ENCODE assay signal across 8 mouse cellular contexts in genomic region chr9:55510651-55511235, GRCm38 (mm10). TPM values are rescaled to one million over a fixed set of nuclear protein-coding genes. Genes with fewer than 3 reads are reported as not detected.
DNase-seq lines count a peak whose midpoint lies in the region; ATAC-seq and TF ChIP-seq lines count a peak whose summit lies in the region.

No protein-coding gene starts in this region.

- ATAC-seq in forebrain, embryonic 16.5 days, result no peak
- no peak for ATAC-seq in hindbrain, embryonic 14.5 days (ENCODE audit: low FRiP score)
- no peak for ATAC-seq in liver, embryonic 14.5 days (ENCODE audit: insufficient read depth)
- ATAC-seq in granulocyte monocyte progenitor cell, adult 5-6 weeks (replicated peaks; ENCODE audit: poor library complexity, severe bottlenecking), result no peak

- H3K27ac ChIP-seq in forebrain, embryonic 10.5 days, result no peak overlapping the region
- H3K27ac ChIP-seq in forebrain, embryonic 16.5 days (ENCODE audit: low read length), result no peak overlapping the region
- no peak overlapping the region for H3K27ac ChIP-seq in embryonic facial prominence, embryonic 10.5 days (replicated peaks)
- no peak overlapping the region for H3K27ac ChIP-seq in hindbrain, embryonic 14.5 days
- H3K27ac ChIP-seq in liver, embryonic 14.5 days, result no peak overlapping the region

- H3K9me3 ChIP-seq in forebrain, embryonic 10.5 days, result no peaks in the 10 kb centered on the region
- no peaks in the 10 kb centered on the region for H3K9me3 ChIP-seq in forebrain, embryonic 16.5 days (ENCODE audit: control insufficient read depth, low read length)
- H3K9me3 ChIP-seq in embryonic facial prominence, embryonic 10.5 days, result no peaks in the 10 kb centered on the region
- H3K9me3 ChIP-seq in hindbrain, embryonic 14.5 days (ENCODE audit: control insufficient read depth, low read length), result no peaks in the 10 kb centered on the region
- no peaks in the 10 kb centered on the region for H3K9me3 ChIP-seq in liver, embryonic 14.5 days (ENCODE audit: control insufficient read depth, low read length)

- no peak for DNase-seq in forebrain, embryonic 10.5 days (ENCODE audit: extremely low spot score, low spot score)
- no peak for DNase-seq in embryonic facial prominence, embryonic 10.5 days (ENCODE audit: low spot score)
- DNase-seq in hindbrain, embryonic 14.5 days (ENCODE audit: low spot score), result no peak
- no peak for DNase-seq in liver, embryonic 14.5 days (ENCODE audit: low read depth in 3 of 3, low spot score in 3 of 3)
- no peak for DNase-seq in layer of hippocampus, postnatal 36 days
- no peak for DNase-seq in spleen, postnatal 4 days (ENCODE audit: low spot score in 2 of 2)

- H3K4me2 ChIP-seq in forebrain, embryonic 16.5 days (ENCODE audit: low read length), result no peak overlapping the region
- H3K4me2 ChIP-seq in hindbrain, embryonic 14.5 days (replicated peaks), result peak overlapping the region; percentile 81
- peak overlapping the region; percentile 91 for H3K4me2 ChIP-seq in liver, embryonic 14.5 days (ENCODE audit: low read depth)

- H3K4me3 ChIP-seq in forebrain, embryonic 10.5 days, result peak overlapping the region; percentile 70
- no peak overlapping the region for H3K4me3 ChIP-seq in forebrain, embryonic 16.5 days (replicated peaks; ENCODE audit: low read length)
- peak overlapping the region; percentile 91 for H3K4me3 ChIP-seq in embryonic facial prominence, embryonic 10.5 days
- H3K4me3 ChIP-seq in hindbrain, embryonic 14.5 days (replicated peaks; ENCODE audit: low read length), result peak overlapping the region; percentile 63
- H3K4me3 ChIP-seq in liver, embryonic 14.5 days (ENCODE audit: insufficient read depth in 1 of 2, low read depth in 2 of 2, low read length in 2 of 2), result peak overlapping the region; percentile 12 to 98; a peak in 3 of 4 replicates

- H3K4me1 ChIP-seq in forebrain, embryonic 10.5 days, result peaks cover 12% of the 10 kb centered on the region
- peaks cover 3% of the 10 kb centered on the region for H3K4me1 ChIP-seq in forebrain, embryonic 16.5 days (replicated peaks; ENCODE audit: control insufficient read depth, insufficient read depth, low read length)
- peaks cover 14% of the 10 kb centered on the region for H3K4me1 ChIP-seq in embryonic facial prominence, embryonic 10.5 days
- H3K4me1 ChIP-seq in hindbrain, embryonic 14.5 days (replicated peaks; ENCODE audit: control insufficient read depth, insufficient read depth, low read length), result no peaks in the 10 kb centered on the region
- H3K4me1 ChIP-seq in liver, embryonic 14.5 days (replicated peaks; ENCODE audit: control insufficient read depth in 2 of 2, insufficient read depth in 2 of 2, low read length in 1 of 2), result peaks cover 0 to 10% of the 10 kb centered on the region in 2 experiments; a peak in 3 of 4 replicates

- peaks cover 29% of the 10 kb centered on the region for H3K27me3 ChIP-seq in forebrain, embryonic 10.5 days (ENCODE audit: poor library complexity, severe bottlenecking)
- H3K27me3 ChIP-seq in forebrain, embryonic 16.5 days (replicated peaks; ENCODE audit: control insufficient read depth, insufficient read depth, low read length), result peaks cover 6% of the 10 kb centered on the region
- H3K27me3 ChIP-seq in embryonic facial prominence, embryonic 10.5 days (replicated peaks; ENCODE audit: low read depth, poor library complexity, severe bottlenecking), result peaks cover 25% of the 10 kb centered on the region
- H3K27me3 ChIP-seq in hindbrain, embryonic 14.5 days (ENCODE audit: control insufficient read depth, insufficient read depth, low read length), result peaks cover 21% of the 10 kb centered on the region
- H3K27me3 ChIP-seq in liver, embryonic 14.5 days (ENCODE audit: control insufficient read depth, insufficient read depth, low read length), result no peaks in the 10 kb centered on the region

- no peak for TF ChIP-seq CTCF in liver, embryonic 14.5 days (IDR thresholded peaks at IDR 0.05; ENCODE audit: low read depth)

- no peak overlapping the region for H3K9ac ChIP-seq in forebrain, embryonic 16.5 days (replicated peaks; ENCODE audit: low read depth, low read length)
- peak overlapping the region; percentile 67; the same call in 1 of the 2 replicates for H3K9ac ChIP-seq in hindbrain, embryonic 14.5 days
- peak overlapping the region; percentile 94 for H3K9ac ChIP-seq in liver, embryonic 14.5 days (replicated peaks)

- TF ChIP-seq EP300 in liver, embryonic 14.5 days (IDR thresholded peaks at IDR 0.05; ENCODE audit: low read depth), result no peak

- WGBS in forebrain, embryonic 10.5 days, result 84% methylated on average over 10 of the region's 10 CpGs
- WGBS in forebrain, embryonic 16.5 days, result 85% methylated on average over 10 of the region's 10 CpGs
- WGBS in embryonic facial prominence, embryonic 10.5 days, result 85% methylated on average over 10 of the region's 10 CpGs
- WGBS in hindbrain, embryonic 14.5 days, result 78% methylated on average over 10 of the region's 10 CpGs
- 69% methylated on average over 10 of the region's 10 CpGs for WGBS in liver, embryonic 14.5 days (ENCODE audit: insufficient replicate concordance)

- no peaks in the 10 kb centered on the region for H3K36me3 ChIP-seq in forebrain, embryonic 10.5 days (replicated peaks)
- no peaks in the 10 kb centered on the region for H3K36me3 ChIP-seq in forebrain, embryonic 16.5 days (ENCODE audit: control insufficient read depth, insufficient read depth)
- no peaks in the 10 kb centered on the region for H3K36me3 ChIP-seq in embryonic facial prominence, embryonic 10.5 days (replicated peaks)
- H3K36me3 ChIP-seq in hindbrain, embryonic 14.5 days (replicated peaks; ENCODE audit: control insufficient read depth, insufficient read depth), result no peaks in the 10 kb centered on the region
- H3K36me3 ChIP-seq in liver, embryonic 14.5 days (replicated peaks; ENCODE audit: control insufficient read depth, insufficient read depth, low read depth), result no peaks in the 10 kb centered on the region

RNA-seq across cellular contexts. Expression of gene Etfa, which starts 1.3 kb away (rescaled TPM):
- 162 and 165 TPM in 2 replicates for polyA plus RNA-seq in forebrain, embryonic 10.5 days (2016; fragmentation: Nextera tagmentation; extraction: Ambion mirVana)
- 87.3 and 93.0 TPM in 2 replicates for polyA plus RNA-seq in forebrain, embryonic 16.5 days (2015; fragmentation: Nextera tagmentation; extraction: Ambion mirVana)
- 156 and 159 TPM in 2 replicates for polyA plus RNA-seq in embryonic facial prominence, embryonic 10.5 days (2016; fragmentation: Nextera tagmentation; extraction: Ambion mirVana)
- polyA plus RNA-seq in hindbrain, embryonic 14.5 days (2014; fragmentation: Nextera tagmentation; extraction: Ambion mirVana), result 94.5 and 99.0 TPM in 2 replicates
- 73.3 and 87.6 TPM in 2 replicates for polyA plus RNA-seq in liver, embryonic 14.5 days (2012; rRNA removed)
- 181 and 189 TPM in 2 replicates for polyA plus RNA-seq in liver, embryonic 14.5 days (2014; fragmentation: Nextera tagmentation; extraction: Ambion mirVana)
- 10 to 100 TPM; 39.3 to 43.3 TPM for total RNA-seq in layer of hippocampus, postnatal 36 days (2021)
- total RNA-seq in granulocyte monocyte progenitor cell, adult 5-6 weeks (2014; fragmentation: Nextera tagmentation), result 79.9 and 109 TPM in 2 replicates
- total RNA-seq in granulocyte monocyte progenitor cell, adult 5-6 weeks (2017), result 67.4 and 84.7 TPM in 2 replicates

RNA-seq across cellular contexts. Expression of gene Isl2, which starts 27.7 kb away (rescaled TPM):
- polyA plus RNA-seq in forebrain, embryonic 10.5 days (2016; fragmentation: Nextera tagmentation; extraction: Ambion mirVana), result 1.0 TPM in 2 replicates
- polyA plus RNA-seq in forebrain, embryonic 16.5 days (2015; fragmentation: Nextera tagmentation; extraction: Ambion mirVana), result 0.18 and 0.37 TPM in 2 replicates
- 18.7 and 20.4 TPM in 2 replicates for polyA plus RNA-seq in embryonic facial prominence, embryonic 10.5 days (2016; fragmentation: Nextera tagmentation; extraction: Ambion mirVana)
- polyA plus RNA-seq in hindbrain, embryonic 14.5 days (2014; fragmentation: Nextera tagmentation; extraction: Ambion mirVana), result 1.9 and 3.0 TPM in 2 replicates
- polyA plus RNA-seq in liver, embryonic 14.5 days (2012; rRNA removed), result 0.16 and 0.19 TPM in 2 replicates
- 0.10 TPM in 1 of 2 replicates, not detected in the other for polyA plus RNA-seq in liver, embryonic 14.5 days (2014; fragmentation: Nextera tagmentation; extraction: Ambion mirVana)
- total RNA-seq in layer of hippocampus, postnatal 36 days (2021), result not detected
- not detected in 2 replicates for total RNA-seq in granulocyte monocyte progenitor cell, adult 5-6 weeks (2014; fragmentation: Nextera tagmentation)
- not detected in 2 replicates for total RNA-seq in granulocyte monocyte progenitor cell, adult 5-6 weeks (2017)
